Mouse (Mus musculus) thymus, adult 2 months (tissue): Measurements from ENCODE around the gene Nptxr.

Experiments
- CTCF ChIP-seq: fragments of 200-500 bp; IDR thresholded peaks from 2 replicates; pipeline ENCODE4 v1.5.1; 2012; ENCODE audit warnings: mild to moderate bottlenecking, control low read depth, low read length, moderate library complexity, borderline replicate concordance; ENCODE audit not compliant: control insufficient read depth, poor library complexity, insufficient read depth; ENCODE audit errors: extremely low read depth
- POLR2A ChIP-seq: fragments of 200-500 bp; IDR thresholded peaks from 2 replicates; pipeline ENCODE4 v1.6.1; 2012; ENCODE audit warnings: mild to moderate bottlenecking, low read length, control low read depth, moderate library complexity; ENCODE audit not compliant: control insufficient read depth, poor library complexity, insufficient read depth; ENCODE audit errors: extremely low read depth

- TF ChIP-seq CTCF (no peak), POLR2A (no peak)
Measured at GRCm38 (mm10) chr15:79775662-79776061, 28.9 kb downstream of the Nptxr start.
